Mouse (Mus musculus) forebrain, embryonic 11.5 days (tissue): ENCODE measurements around the gene Antxr2. TPM values are rescaled to one million over a fixed set of nuclear protein-coding genes. Genes with fewer than 3 reads are reported as not detected.

Source experiments
- ATAC-seq: fragments of 200-750 bp; cut with Nextera tagmentation; replicated peaks from 2 replicates; pipeline ENCODE4 v1.8.0; 2017; ENCODE audit warnings: moderate TSS enrichment; ENCODE audit not compliant: low FRiP score
- DNase-seq: peaks from one replicate; pipeline ENCODE4 v3.0.0-alpha.2; 2017; ENCODE audit warnings: low spot score
- H3K27ac ChIP-seq: fragments of 300-500 bp; sonication (generic); 2 replicates; pipeline ENCODE4 v1.5.1; 2014; ENCODE audit warnings: low read depth, low read length
- H3K27me3 ChIP-seq: fragments of 300-500 bp; sonication (generic); 2 replicates; pipeline ENCODE4 v1.6.1; 2014; ENCODE audit warnings: mild to moderate bottlenecking, low read length, mixed read lengths; ENCODE audit not compliant: control insufficient read depth, insufficient read depth
- H3K36me3 ChIP-seq: fragments of 300-500 bp; sonication (generic); 2 replicates; pipeline ENCODE4 v1.6.1; 2014; ENCODE audit warnings: mild to moderate bottlenecking, low read length, moderate library complexity, mixed read lengths; ENCODE audit not compliant: control insufficient read depth, insufficient read depth
- H3K4me1 ChIP-seq: fragments of 300-500 bp; sonication (generic); replicated peaks from 2 replicates; pipeline ENCODE4 v1.6.1; 2014; ENCODE audit warnings: low read length, mixed read lengths; ENCODE audit not compliant: control insufficient read depth, insufficient read depth
- H3K4me2 ChIP-seq: fragments of 300-500 bp; sonication (generic); 2 replicates; pipeline ENCODE4 v1.6.1; 2014; ENCODE audit warnings: low read depth, mild to moderate bottlenecking, low read length, moderate library complexity, mixed read lengths; ENCODE audit not compliant: severe bottlenecking
- H3K4me3 ChIP-seq: fragments of 300-500 bp; sonication (generic); 2 replicates; pipeline ENCODE4 v1.5.1; 2014; ENCODE audit warnings: low read depth, low read length
- H3K9ac ChIP-seq: fragments of 300-500 bp; sonication (generic); 2 replicates; pipeline ENCODE4 v1.6.1; 2014; ENCODE audit warnings: low read length
- H3K9me3 ChIP-seq: fragments of 300-500 bp; sonication (generic); 2 replicates; pipeline ENCODE4 v1.6.1; 2016; ENCODE audit warnings: low read length, mixed read lengths; ENCODE audit not compliant: control insufficient read depth
- WGBS: fragments of 180-500 bp; shearing (Covaris S2); extraction: QIAGEN DNeasy Blood & Tissue Kit; methylation state at CpG from one replicate; pipeline ENCODE4 v1.1.7; 2014; 5-methylcytosine and 5-hydroxymethylcytosine counted together
- polyA plus RNA-seq: library from polyadenylated mRNA; unstranded; fragments of >200 nt; fragmentation: Nextera tagmentation; extraction: Ambion mirVana; gene quantifications from 2 replicates; pipeline ENCODE4 v1.2.1, GENCODE M21; 2014

The Antxr2 gene
- polyA plus RNA-seq, 1 experiment from 2014 or later, result 10.5 TPM

DNA sequence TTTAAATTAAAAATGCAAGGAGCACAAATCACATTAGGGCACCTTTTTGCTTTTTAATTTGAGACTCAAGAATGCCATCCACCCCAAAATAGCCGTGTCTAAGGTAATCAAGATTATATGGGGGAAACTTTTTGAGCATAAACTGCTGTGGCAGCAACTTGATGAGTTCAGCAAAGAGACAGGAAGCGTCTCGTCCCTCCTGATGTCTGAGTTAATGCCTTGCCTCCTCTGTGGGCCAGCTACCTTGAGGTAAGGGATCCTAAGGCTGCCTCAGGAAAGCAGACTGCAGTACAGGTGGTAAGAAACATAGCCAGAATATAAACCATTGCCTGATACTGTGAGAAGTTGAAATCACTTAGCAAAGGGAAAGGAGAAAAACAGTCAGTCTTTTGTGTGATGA lies 71.8 kb downstream of the Antxr2 start:
- no peaks in the 10 kb centered on the region for H3K27me3 ChIP-seq
- no peaks in the 10 kb centered on the region for H3K9me3 ChIP-seq
- ATAC-seq (no peak), DNase-seq (no peak)
- H3K4me1 ChIP-seq, result no peaks in the 10 kb centered on the region
- no peak overlapping the region for H3K9ac ChIP-seq
- no peak overlapping the region for H3K4me3 ChIP-seq
- 79% methylated on average over 3 of the region's 3 CpGs for WGBS
- H3K27ac ChIP-seq, result no peak overlapping the region
- no peak overlapping the region for H3K4me2 ChIP-seq
- H3K36me3 ChIP-seq, result no peaks in the 10 kb centered on the region

DNA sequence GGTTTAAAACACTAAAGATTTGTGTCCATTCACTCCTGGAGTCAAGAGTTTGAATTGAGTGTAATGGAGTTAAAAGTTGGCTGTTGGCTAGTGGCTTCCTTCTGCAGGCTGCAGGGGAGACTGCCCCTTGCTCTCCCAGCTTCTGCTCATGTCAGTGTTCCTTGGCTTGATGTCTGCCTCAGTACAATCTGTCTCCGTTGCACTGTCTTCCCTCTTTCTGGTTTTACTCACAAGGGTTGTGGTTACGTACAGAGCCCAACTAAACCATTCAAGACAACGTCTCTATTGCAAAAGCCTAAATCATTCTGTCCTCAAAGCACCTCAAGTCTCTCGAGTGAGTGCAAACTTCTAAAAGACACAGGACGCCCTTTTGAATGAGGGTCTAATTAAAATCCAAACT lies 73.3 kb downstream of the Antxr2 start:
- Histone ChIP-seq H3K9ac (no peak overlapping the region), H3K4me2 (no peak overlapping the region), H3K27ac (no peak overlapping the region), H3K4me1 (no peaks in the 10 kb centered on the region), H3K4me3 (no peak overlapping the region), H3K36me3 (no peaks in the 10 kb centered on the region), H3K27me3 (no peaks in the 10 kb centered on the region), H3K9me3 (no peaks in the 10 kb centered on the region)
- 92% methylated on average over 5 of the region's 5 CpGs for WGBS
- DNase-seq, result no peak
- no peak for ATAC-seq

DNA sequence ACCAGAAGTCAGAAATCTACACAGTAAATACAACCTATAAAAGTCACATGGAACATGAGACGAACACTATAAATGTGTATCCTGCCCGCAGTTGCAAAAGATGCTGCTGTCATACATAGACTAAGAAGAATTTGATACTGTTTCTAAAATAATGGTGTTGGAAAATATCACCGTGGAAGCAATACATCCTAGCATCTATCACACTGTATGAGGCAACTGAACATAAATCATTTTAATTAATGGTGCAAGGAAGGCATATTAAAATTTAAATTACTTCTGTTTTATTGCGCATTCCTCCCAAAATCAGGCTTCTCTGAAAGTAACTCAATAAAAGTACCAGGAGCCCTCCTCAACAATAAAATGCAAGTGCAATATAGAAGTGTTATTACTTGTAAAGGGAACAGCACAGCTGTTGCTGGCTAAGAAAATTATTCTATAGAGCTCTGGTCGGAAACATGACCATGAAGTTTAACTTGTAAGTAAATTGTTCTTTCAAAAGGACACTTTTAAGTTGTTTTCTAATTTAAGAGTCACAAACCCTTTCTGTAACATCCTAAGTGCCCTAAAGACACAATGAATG lies 76.6 kb downstream of the Antxr2 start:
- DNase-seq (no peak), ATAC-seq (no peak)
- no peaks in the 10 kb centered on the region for H3K4me1 ChIP-seq
- no peak overlapping the region for H3K4me2 ChIP-seq
- H3K9me3 ChIP-seq, result no peaks in the 10 kb centered on the region
- no peak overlapping the region for H3K9ac ChIP-seq
- H3K4me3 ChIP-seq, result no peak overlapping the region
- 89% methylated on average over 5 of the region's 5 CpGs for WGBS
- H3K36me3 ChIP-seq, result no peaks in the 10 kb centered on the region
- no peak overlapping the region for H3K27ac ChIP-seq
- H3K27me3 ChIP-seq, result no peaks in the 10 kb centered on the region

DNA sequence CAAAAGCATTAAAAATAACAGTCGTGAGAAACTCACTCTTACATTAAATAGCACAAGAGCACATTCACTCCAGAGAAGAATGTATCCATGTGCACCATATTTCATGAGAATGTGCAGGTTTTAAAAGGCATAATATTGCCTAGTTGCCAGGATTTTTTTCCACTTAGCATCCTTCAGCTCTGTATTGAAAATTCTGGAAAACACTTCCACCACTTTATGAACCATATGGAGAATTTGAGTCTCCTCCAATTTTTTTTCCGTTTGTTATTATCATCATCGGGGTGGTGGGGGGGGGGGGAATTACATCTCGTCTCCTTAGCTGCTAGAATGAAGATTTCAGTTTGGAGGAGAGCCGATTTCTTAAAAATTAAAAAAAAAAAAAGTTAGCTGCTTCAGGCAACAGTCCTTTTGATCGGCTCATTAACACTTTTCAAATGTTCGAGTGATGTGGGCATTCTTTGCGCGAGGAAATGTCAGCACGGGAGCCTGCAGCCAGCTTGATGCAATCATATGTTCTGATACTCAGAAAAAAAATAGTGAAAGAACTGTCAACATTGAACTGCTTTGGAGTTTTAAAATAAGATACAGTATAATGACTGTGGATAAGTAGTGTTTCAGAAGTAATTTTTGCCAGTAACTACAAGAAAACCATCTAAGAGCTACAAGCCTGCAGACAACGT lies 77.5 kb downstream of the Antxr2 start:
- ATAC-seq, result no peak

DNA sequence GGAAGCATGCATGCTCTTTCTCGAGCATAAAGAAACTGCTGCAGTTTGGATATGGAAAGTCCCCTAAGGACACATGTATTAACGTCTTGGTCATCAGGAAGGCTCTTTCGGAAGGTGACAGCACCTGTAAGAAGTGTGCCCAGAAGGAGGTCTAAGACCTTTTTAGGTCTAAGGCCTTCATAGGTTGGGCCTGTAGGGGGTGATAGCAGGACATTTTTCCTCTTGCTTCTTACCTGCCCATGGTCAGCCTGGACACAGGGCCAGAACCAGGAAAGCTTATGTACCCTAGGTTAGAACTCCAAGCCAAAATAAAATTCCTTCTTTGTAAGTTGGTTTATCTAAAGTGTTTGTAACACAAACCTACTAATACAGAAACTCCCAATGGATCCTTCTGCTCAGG lies 83.6 kb downstream of the Antxr2 start:
- DNase-seq (no peak), ATAC-seq (no peak)
- H3K4me2 ChIP-seq, result no peak overlapping the region
- no peaks in the 10 kb centered on the region for H3K4me1 ChIP-seq
- no peaks in the 10 kb centered on the region for H3K9me3 ChIP-seq
- no peak overlapping the region for H3K9ac ChIP-seq
- no peaks in the 10 kb centered on the region for H3K27me3 ChIP-seq
- WGBS, result 80% methylated on average over 3 of the region's 3 CpGs
- H3K36me3 ChIP-seq, result no peaks in the 10 kb centered on the region
- no peak overlapping the region for H3K4me3 ChIP-seq
- no peak overlapping the region for H3K27ac ChIP-seq

More for the DNA sequence above, 77.5 kb downstream of the Antxr2 start:
- no peaks in the 10 kb centered on the region for H3K9me3 ChIP-seq
- no peak overlapping the region for H3K4me3 ChIP-seq
- no peak overlapping the region for H3K27ac ChIP-seq
- H3K36me3 ChIP-seq, result no peaks in the 10 kb centered on the region
- no peak for DNase-seq
- WGBS, result 80% methylated on average over 11 of the region's 11 CpGs
- H3K27me3 ChIP-seq, result no peaks in the 10 kb centered on the region
- no peaks in the 10 kb centered on the region for H3K4me1 ChIP-seq
- no peak overlapping the region for H3K4me2 ChIP-seq
- H3K9ac ChIP-seq, result no peak overlapping the region

DNA sequence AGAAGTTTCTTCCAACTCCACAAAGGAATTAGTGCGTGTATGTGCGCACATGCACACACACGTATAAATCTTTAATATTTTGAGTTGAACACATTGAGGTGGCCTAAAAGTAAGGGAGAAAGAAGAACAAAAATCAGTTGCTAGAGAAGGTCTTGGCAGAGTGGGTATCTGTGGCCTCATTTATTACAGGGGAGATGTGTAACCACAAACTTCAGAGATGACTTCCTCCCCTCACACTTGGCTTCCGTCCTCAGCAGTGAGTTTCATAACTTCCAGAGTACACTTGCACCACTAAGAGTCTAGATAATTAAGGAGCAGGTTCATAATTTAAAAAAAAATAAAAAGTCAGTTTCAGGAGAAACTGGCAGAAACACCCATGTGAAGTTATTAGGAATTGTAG lies 84.6 kb downstream of the Antxr2 start:
- no peaks in the 10 kb centered on the region for H3K9me3 ChIP-seq
- no peak overlapping the region for H3K4me3 ChIP-seq
- H3K27me3 ChIP-seq, result no peaks in the 10 kb centered on the region
- H3K4me1 ChIP-seq, result no peaks in the 10 kb centered on the region
- ATAC-seq, result no peak
- H3K27ac ChIP-seq, result no peak overlapping the region
- WGBS, result 93% methylated on average over 4 of the region's 4 CpGs
- H3K9ac ChIP-seq, result no peak overlapping the region
- no peak overlapping the region for H3K4me2 ChIP-seq
- no peak for DNase-seq
- no peaks in the 10 kb centered on the region for H3K36me3 ChIP-seq

DNA sequence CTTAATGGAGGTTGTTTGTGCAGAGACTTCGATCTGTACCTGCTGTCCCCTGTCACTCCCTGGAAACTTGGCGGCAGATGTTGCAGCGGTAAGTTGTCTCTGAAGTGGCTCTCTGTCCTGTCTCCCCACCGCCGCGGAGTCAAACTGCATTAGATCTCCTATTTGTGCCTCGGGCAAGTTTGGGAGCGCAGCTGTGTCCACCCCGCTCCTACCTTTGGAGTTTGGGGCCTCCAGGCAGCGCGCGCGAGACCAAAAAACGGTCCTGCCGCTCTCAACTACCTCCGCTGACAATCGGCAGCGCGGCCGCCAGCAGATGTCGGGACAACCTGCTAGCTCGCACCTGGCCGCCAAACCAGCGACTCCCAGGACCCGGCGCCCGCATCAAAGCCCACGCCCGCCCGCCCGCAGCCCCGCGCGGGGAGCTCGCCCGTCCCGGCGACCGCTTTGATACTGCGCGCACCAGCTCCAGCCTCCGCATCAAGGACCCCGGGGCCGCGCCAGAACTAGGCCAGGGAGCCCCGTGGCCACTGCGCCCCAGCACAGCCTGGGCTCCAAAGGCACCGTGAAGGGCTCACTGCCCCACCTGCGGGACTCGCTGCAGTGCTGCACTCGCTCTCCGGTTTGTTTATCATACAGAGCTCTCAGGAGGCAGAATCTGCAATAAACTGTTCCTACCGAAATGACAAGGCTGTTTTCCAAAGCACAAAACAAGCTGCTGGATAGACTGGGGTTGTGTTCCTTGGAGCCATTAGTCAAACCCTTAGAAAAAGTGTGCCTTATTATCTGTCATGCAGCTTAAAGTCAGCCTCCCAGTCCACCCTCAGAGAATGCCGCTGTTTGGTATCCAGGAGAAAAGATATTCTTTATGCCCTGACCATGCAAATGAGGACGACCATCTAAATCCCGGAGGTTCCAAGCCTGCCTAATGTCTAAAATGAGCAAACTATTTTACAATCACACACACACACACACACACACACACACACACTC lies 95.4 kb downstream of the Antxr2 start:
- 2% methylated on average over 56 of the region's 56 CpGs for WGBS
- H3K9ac ChIP-seq, result peak overlapping the region; percentile 62
- H3K27me3 ChIP-seq, result no peaks in the 10 kb centered on the region
- H3K4me1 ChIP-seq, result peaks cover 3% of the 10 kb centered on the region; the same call in 1 of the 2 replicates
- no peaks in the 10 kb centered on the region for H3K36me3 ChIP-seq
- H3K4me3 ChIP-seq, result peak overlapping the region; percentile 45
- DNase-seq, result peak; percentile 77
- H3K27ac ChIP-seq, result no peak overlapping the region
- H3K4me2 ChIP-seq, result peak overlapping the region; percentile 91
- no peaks in the 10 kb centered on the region for H3K9me3 ChIP-seq
- peak; percentile 84 for ATAC-seq

DNA sequence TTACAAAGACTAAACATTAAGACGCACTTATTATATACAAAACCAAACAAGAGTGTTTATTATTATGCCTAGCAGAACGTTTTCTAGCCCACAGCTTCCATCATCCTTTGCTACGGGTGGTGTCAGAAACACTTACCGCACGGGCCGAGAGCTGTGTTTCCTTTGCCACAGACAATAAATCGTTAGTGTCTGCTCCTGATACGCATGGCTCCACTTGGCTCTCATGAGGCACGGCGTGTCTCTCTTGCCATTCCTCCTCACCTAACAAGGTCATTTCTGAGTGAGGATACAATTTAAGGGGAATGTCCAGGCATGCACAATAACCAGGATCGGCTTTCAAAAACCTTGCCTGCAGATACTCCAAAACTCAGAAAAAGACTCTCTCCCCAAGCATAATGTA lies 113.2 kb downstream of the Antxr2 start:
- ATAC-seq (no peak), DNase-seq (no peak)
- Histone ChIP-seq H3K36me3 (no peaks in the 10 kb centered on the region; the same call in 1 of the 2 replicates), H3K27ac (no peak overlapping the region), H3K4me1 (no peaks in the 10 kb centered on the region), H3K4me3 (no peak overlapping the region), H3K9me3 (no peaks in the 10 kb centered on the region), H3K27me3 (no peaks in the 10 kb centered on the region), H3K9ac (no peak overlapping the region), H3K4me2 (no peak overlapping the region)
- 83% methylated on average over 11 of the region's 11 CpGs for WGBS
